Mouse (Mus musculus) lung, postnatal 4 days (tissue): ENCODE data around the gene Zfp346.
"Not testable (repeated sequence)": the region's sequence is repeated elsewhere in the genome, so short reads cannot be mapped to it uniquely, and the experiment has no call there.

Experiments used
- DNase-seq, 2 experiments: peaks; one replicate each; pipeline ENCODE4 v3.0.0; 2021

The Zfp346 gene

GRCm38 (mm10) chr13:55105045-55105952, at the start of gene Zfp346:
Gene Zfp346 (plus strand): TSS chr13:55105311.
- peak; percentile 98 to 99 for DNase-seq

- DNase-seq = peak in 1 of 2 experiments; percentile 8
Measured at GRCm38 (mm10) chr13:55058042-55058441, 47.1 kb upstream of the Zfp346 start.

- no peak for DNase-seq
Measured at GRCm38 (mm10) chr13:55063276-55063675, 41.8 kb upstream of the Zfp346 start.

- peak; percentile 7 to 31 for DNase-seq
Measured at GRCm38 (mm10) chr13:55069719-55070118, 35.4 kb upstream of the Zfp346 start.

GRCm38 (mm10) chr13:55071322-55071721, 33.8 kb upstream of the Zfp346 start:
- no peak for DNase-seq

- DNase-seq = no peak
Measured at GRCm38 (mm10) chr13:55075597-55075996, 29.5 kb upstream of the Zfp346 start.

- no peak for DNase-seq
Measured at GRCm38 (mm10) chr13:55092588-55092987, 12.5 kb upstream of the Zfp346 start.

- not testable (repeated sequence) for DNase-seq
Measured at GRCm38 (mm10) chr13:55097841-55098240, 7.3 kb upstream of the Zfp346 start.

- peak in 1 of 2 experiments; percentile 29 for DNase-seq
Measured at GRCm38 (mm10) chr13:55099066-55099725, 5.9 kb upstream of the Zfp346 start.

GRCm38 (mm10) chr13:55099726-55100478, 5.2 kb upstream of the Zfp346 start, which contains the start of gene Uimc1:
Gene Uimc1 (minus strand): TSS chr13:55100300.
- peak; percentile 87 to 93 for DNase-seq

GRCm38 (mm10) chr13:55101627-55102026, 3.5 kb upstream of the Zfp346 start:
- no peak for DNase-seq

- DNase-seq = no peak
Measured at GRCm38 (mm10) chr13:55102366-55102765, 2.7 kb upstream of the Zfp346 start.

GRCm38 (mm10) chr13:55103351-55103750, 1.8 kb upstream of the Zfp346 start:
- DNase-seq = no peak

- no peak for DNase-seq
Measured at GRCm38 (mm10) chr13:55105953-55106691, 1.0 kb downstream of the Zfp346 start.

GRCm38 (mm10) chr13:55107116-55107515, 2.0 kb downstream of the Zfp346 start:
- DNase-seq = no peak

- peak in 1 of 2 experiments; percentile 28 for DNase-seq
Measured at GRCm38 (mm10) chr13:55107694-55108093, 2.6 kb downstream of the Zfp346 start.

- DNase-seq = no peak
Measured at GRCm38 (mm10) chr13:55114375-55114774, 9.3 kb downstream of the Zfp346 start.

GRCm38 (mm10) chr13:55124903-55125302, 19.8 kb downstream of the Zfp346 start:
- DNase-seq = no peak

GRCm38 (mm10) chr13:55133448-55133847, 28.3 kb downstream of the Zfp346 start, which contains the start of gene Gm17617:
Gene Gm17617 (minus strand): TSS chr13:55133548.
- no peak for DNase-seq

- peak in 1 of 2 experiments; percentile 24 for DNase-seq
Measured at GRCm38 (mm10) chr13:55135382-55135781, 30.3 kb downstream of the Zfp346 start.

GRCm38 (mm10) chr13:55140271-55140670, 35.2 kb downstream of the Zfp346 start:
- no peak for DNase-seq
